Mouse (Mus musculus) ES-E14 (cell line): ENCODE results near the gene Ipo9. TPM values are rescaled to one million over a fixed set of nuclear protein-coding genes. Genes with fewer than 3 reads are reported as not detected.

Experiments used
- DNase-seq: peaks from one replicate; pipeline ENCODE4 v3.0.0-alpha.2; 2013; ENCODE audit warnings: low read depth, low spot score
- H3K27ac ChIP-seq: 2 replicates; pipeline ENCODE4 v1.5.1; 2012; ENCODE audit warnings: low read depth, mild to moderate bottlenecking, low read length, moderate library complexity, mixed read lengths; ENCODE audit not compliant: poor library complexity, insufficient read depth, severe bottlenecking
- H3K36me3 ChIP-seq: 2 replicates; pipeline ENCODE4 v1.6.1; 2012; ENCODE audit warnings: mild to moderate bottlenecking, low read length, moderate library complexity, mixed read lengths; ENCODE audit not compliant: control insufficient read depth, poor library complexity, insufficient read depth, severe bottlenecking
- H3K4me1 ChIP-seq, 2 experiments: fragments of 150-350 bp in 1 of 2; sonication (generic) in 1 of 2; 2 replicates each; pipeline ENCODE4 v1.6.1; 2012; ENCODE audit warnings: low read length in 2 of 2, mild to moderate bottlenecking in 1 of 2, mixed read lengths in 1 of 2; ENCODE audit not compliant: control insufficient read depth in 2 of 2, insufficient read depth in 2 of 2, poor library complexity in 1 of 2
- H3K4me3 ChIP-seq, 2 experiments: fragments of 150-350 bp in 1 of 2; sonication (generic) in 1 of 2; 2 replicates each; pipeline ENCODE4 v1.5.1; 2012; ENCODE audit warnings: low read length in 2 of 2, low read depth in 1 of 2, mild to moderate bottlenecking in 1 of 2, mixed read lengths in 1 of 2; ENCODE audit not compliant: insufficient read depth in 1 of 2, poor library complexity in 1 of 2, severe bottlenecking in 1 of 2
- H3K9ac ChIP-seq: 2 replicates; pipeline ENCODE4 v1.6.1; 2012; ENCODE audit warnings: low read depth, mild to moderate bottlenecking, low read length, mixed read lengths; ENCODE audit not compliant: poor library complexity, insufficient read depth, severe bottlenecking
- H3K9me3 ChIP-seq: fragments of 150-350 bp; sonication (generic); 2 replicates; pipeline ENCODE4 v1.6.1; 2012; ENCODE audit warnings: low read depth, mild to moderate bottlenecking, low read length; ENCODE audit not compliant: control insufficient read depth, insufficient read depth
- CHD2 ChIP-seq: IDR thresholded peaks from 2 replicates; pipeline ENCODE4 v1.6.1; 2014; ENCODE audit warnings: mild to moderate bottlenecking, low read depth, low read length, inconsistent platforms
- HCFC1 ChIP-seq: IDR thresholded peaks from 2 replicates; pipeline ENCODE4 v1.6.1; 2012; ENCODE audit warnings: low read length, inconsistent platforms, borderline replicate concordance; ENCODE audit not compliant: insufficient read depth
- MAFK ChIP-seq: IDR thresholded peaks from 2 replicates; pipeline ENCODE4 v1.6.1; 2014; ENCODE audit warnings: mild to moderate bottlenecking, low read depth, low read length, inconsistent platforms; ENCODE audit not compliant: insufficient read depth
- ZC3H11A ChIP-seq: IDR thresholded peaks from 2 replicates; pipeline ENCODE4 v1.6.1; 2012; ENCODE audit warnings: low read depth, mild to moderate bottlenecking, inconsistent platforms, low read length, borderline replicate concordance
- ZNF384 ChIP-seq: IDR thresholded peaks from 2 replicates; pipeline ENCODE4 v1.6.1; 2012; ENCODE audit warnings: low read depth, low read length, inconsistent platforms
- in situ Hi-C, 2 experiments: fragments of 600-800 bp; cut with MboI; formaldehyde crosslinking; loops; one replicate each; pipeline ENCODE4 v1.15.1; 2025; ENCODE audit warnings: low sequenced_read_pairs in 2 of 2, inconsistent platforms in 1 of 2; ENCODE audit not compliant: unreplicated experiment in 2 of 2
- total RNA-seq: library from RNA; depleted of rRNA; stranded (reverse); fragments of 300-350 nt; gene quantifications from 2 replicates; pipeline ENCODE4 v1.2.3, GENCODE M21; 2012; rRNA removed

Ipo9 gene
- 71.1 and 86.8 TPM in 2 replicates for total RNA-seq

- Histone ChIP-seq H3K27ac (peak within 1 kb of the TSS; percentile 12; the same call in 1 of the 2 replicates), H3K36me3 (0 out of 2 replicates have a peak, but pooled peaks cover 2% of the 10 kb centered on the region), H3K9ac (peak within 1 kb of the TSS; percentile 90), H3K4me1 (peaks cover 0 to 5% of the 10 kb centered on the region in 2 experiments; a peak in 2 of 4 replicates), H3K4me3 (peak within 1 kb of the TSS; percentile 80 to 97), H3K9me3 (no peaks in the 10 kb centered on the region)
- no peak for TF ChIP-seq CHD2
- TF ChIP-seq HCFC1, result peak; percentile 61
- DNase-seq, result peak; percentile 79
- in situ Hi-C loops, result no loop called here
These were observed at the start of gene Ipo9 for GRCm38 (mm10) chr1:135429901-135430668. Ipo9 (minus strand) TSS chr1:135430499.

- H3K36me3 ChIP-seq, result peaks cover 17% of the 10 kb centered on the region
- no peak overlapping the region for H3K9ac ChIP-seq
- no peaks in the 10 kb centered on the region for H3K9me3 ChIP-seq
- no peak overlapping the region for H3K4me3 ChIP-seq
- peaks cover 2 to 11% of the 10 kb centered on the region in 2 experiments; a peak in 1 of 4 replicates for H3K4me1 ChIP-seq
- in situ Hi-C loops, result no loop called here
- no peak overlapping the region for H3K27ac ChIP-seq
- no peak for DNase-seq
- TF ChIP-seq ZNF384, result no peak
- TF ChIP-seq CHD2, result no peak
- no peak for TF ChIP-seq MAFK
- no peak for TF ChIP-seq HCFC1
- TF ChIP-seq ZC3H11A, result no peak
These were observed 45.2 kb upstream of the Ipo9 start for GRCm38 (mm10) chr1:135475571-135475895.

- DNase-seq, result no peak
- Histone ChIP-seq H3K27ac (no peak overlapping the region), H3K4me3 (no peak overlapping the region), H3K9me3 (no peaks in the 10 kb centered on the region), H3K36me3 (peaks cover 22% of the 10 kb centered on the region), H3K4me1 (peaks cover 2 to 11% of the 10 kb centered on the region in 2 experiments; a peak in 1 of 4 replicates), H3K9ac (no peak overlapping the region)
- TF ChIP-seq ZNF384 (0 out of 2 replicates have a peak, but pooled peaks have one; percentile 20), ZC3H11A (no peak)
- in situ Hi-C loops, result no loop called here
These were observed 44.7 kb upstream of the Ipo9 start for GRCm38 (mm10) chr1:135474861-135475570.

GRCm38 (mm10) chr1:135472536-135472935, 42.2 kb upstream of the Ipo9 start:
- Histone ChIP-seq H3K9ac (no peak overlapping the region), H3K9me3 (no peaks in the 10 kb centered on the region), H3K36me3 (peaks cover 25% of the 10 kb centered on the region), H3K27ac (no peak overlapping the region; the same call in 1 of the 2 replicates), H3K4me1 (peaks cover 7 to 11% of the 10 kb centered on the region in 2 experiments; a peak in 2 of 4 replicates), H3K4me3 (no peak overlapping the region)
- no peak for DNase-seq
- TF ChIP-seq CHD2, result 0 out of 2 replicates have a peak, but pooled peaks have one; percentile 5
- TF ChIP-seq ZC3H11A, result no peak
- no peak for TF ChIP-seq ZNF384
- TF ChIP-seq HCFC1, result no peak
- no peak for TF ChIP-seq MAFK
- in situ Hi-C loops, result no loop called here
